Mouse (Mus musculus) stomach, embryonic 14.5 days (tissue): ENCODE measurements around the gene Ndrg3. TPM values are rescaled to one million over a fixed set of nuclear protein-coding genes. Genes with fewer than 3 reads are reported as not detected.

ENCODE experiments used
- ATAC-seq: fragments of 200-750 bp; cut with Nextera tagmentation; 2 replicates; pipeline ENCODE4 v1.8.0; 2017; ENCODE audit warnings: low read depth, moderate TSS enrichment; ENCODE audit not compliant: insufficient number of reproducible peaks, insufficient read depth, low FRiP score
- H3K27ac ChIP-seq: fragments of 300-500 bp; sonication (generic); 2 replicates; pipeline ENCODE4 v1.5.1; 2014; ENCODE audit warnings: mild to moderate bottlenecking, low read length, moderate library complexity, mixed read lengths
- H3K27me3 ChIP-seq: fragments of 300-500 bp; sonication (generic); 2 replicates; pipeline ENCODE4 v1.6.1; 2014; ENCODE audit warnings: low read length, control low read depth, mixed read lengths; ENCODE audit not compliant: control insufficient read depth, insufficient read depth
- H3K36me3 ChIP-seq: fragments of 300-500 bp; sonication (generic); 2 replicates; pipeline ENCODE4 v1.6.1; 2014; ENCODE audit warnings: mild to moderate bottlenecking, control low read depth, low read length, moderate library complexity, mixed read lengths; ENCODE audit not compliant: control insufficient read depth, insufficient read depth
- H3K4me1 ChIP-seq: fragments of 300-500 bp; sonication (generic); 2 replicates; pipeline ENCODE4 v1.6.1; 2014; ENCODE audit warnings: low read length, control low read depth, mixed read lengths; ENCODE audit not compliant: control insufficient read depth, insufficient read depth
- H3K4me2 ChIP-seq: fragments of 300-500 bp; sonication (generic); replicated peaks from 2 replicates; pipeline ENCODE4 v1.6.1; 2014; ENCODE audit warnings: low read depth, low read length, control low read depth
- H3K4me3 ChIP-seq: fragments of 300-500 bp; sonication (generic); 2 replicates; pipeline ENCODE4 v1.5.1; 2014; ENCODE audit warnings: low read depth, low read length, control low read depth
- H3K9ac ChIP-seq: fragments of 300-500 bp; sonication (generic); replicated peaks from 2 replicates; pipeline ENCODE4 v1.6.1; 2014; ENCODE audit warnings: low read depth, mild to moderate bottlenecking, control low read depth, low read length, moderate library complexity, mixed read lengths
- H3K9me3 ChIP-seq: fragments of 300-500 bp; sonication (generic); 2 replicates; pipeline ENCODE4 v1.6.1; 2016; ENCODE audit warnings: low read depth, low read length, control low read depth; ENCODE audit not compliant: control insufficient read depth
- WGBS: fragments of 180-500 bp; shearing (Covaris S2); extraction: QIAGEN DNeasy Blood & Tissue Kit; methylation state at CpG from one replicate; pipeline ENCODE4 v1.1.7; 2014; 5-methylcytosine and 5-hydroxymethylcytosine counted together
- polyA plus RNA-seq: library from polyadenylated mRNA; unstranded; fragments of >200 nt; fragmentation: Nextera tagmentation; extraction: Ambion mirVana; gene quantifications from 2 replicates; pipeline ENCODE4 v1.2.1, GENCODE M21; 2014

The Ndrg3 gene
- polyA plus RNA-seq, 1 experiment from 2014 or later: 44.4 TPM

DNA sequence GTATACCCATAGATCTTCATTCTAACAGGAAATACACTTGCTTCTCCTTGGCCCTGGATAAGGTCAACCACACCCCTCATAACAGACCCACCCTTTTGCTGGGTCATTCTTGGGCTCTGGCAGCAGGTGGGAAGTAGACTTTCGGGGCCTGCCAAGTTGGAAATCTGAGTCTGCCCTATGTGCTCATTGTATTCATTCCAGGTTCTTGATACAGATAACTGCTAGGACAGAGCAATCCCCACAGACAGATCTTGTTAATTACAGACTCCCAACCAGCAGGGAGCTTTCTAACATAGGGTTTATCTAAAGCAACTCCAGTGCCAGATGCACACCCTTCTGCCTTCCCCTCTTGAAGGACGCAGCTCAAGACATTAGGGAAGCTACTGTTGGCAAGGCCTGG, 9.0 kb downstream of the Ndrg3 start:
- ATAC-seq: no peak
- H3K27me3 ChIP-seq: no peaks in the 10 kb centered on the region

DNA sequence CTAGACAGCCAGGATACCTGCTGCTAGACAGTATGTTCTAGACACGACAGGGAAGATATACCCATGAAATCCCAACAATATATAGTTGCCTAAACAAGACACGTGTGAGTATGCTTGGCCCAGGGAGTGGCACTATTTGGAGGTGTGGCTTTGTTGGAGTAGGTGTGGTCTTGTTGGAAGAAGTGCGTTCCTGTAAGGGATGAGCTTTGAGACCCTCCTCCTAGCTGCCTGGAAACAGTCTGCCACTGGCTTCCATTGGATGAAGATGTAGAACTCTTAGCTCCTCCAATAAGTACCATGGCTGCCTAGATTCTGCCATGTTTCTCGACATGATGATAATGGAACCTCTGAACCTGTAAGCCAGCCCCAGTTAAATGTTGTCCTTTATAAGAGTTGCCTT, 10.6 kb downstream of the Ndrg3 start:
- Histone ChIP-seq H3K27ac (no peak overlapping the region), H3K9ac (no peak overlapping the region), H3K27me3 (no peaks in the 10 kb centered on the region), H3K36me3 (no peaks in the 10 kb centered on the region), H3K4me3 (no peak overlapping the region), H3K4me2 (no peak overlapping the region), H3K4me1 (peaks cover 5% of the 10 kb centered on the region; the same call in 1 of the 2 replicates), H3K9me3 (no peaks in the 10 kb centered on the region)
- ATAC-seq: no peak
- 75% methylated on average over 4 of the region's 4 CpGs for WGBS

More for the DNA sequence above, 9.0 kb downstream of the Ndrg3 start:
- no peak overlapping the region for H3K9ac ChIP-seq
- no peaks in the 10 kb centered on the region for H3K36me3 ChIP-seq
- no peak overlapping the region for H3K4me3 ChIP-seq
- H3K9me3 ChIP-seq: no peaks in the 10 kb centered on the region
- peaks cover 5% of the 10 kb centered on the region; the same call in 1 of the 2 replicates for H3K4me1 ChIP-seq
- no peak overlapping the region for H3K27ac ChIP-seq
- H3K4me2 ChIP-seq: no peak overlapping the region
- 66% methylated on average over 2 of the region's 2 CpGs for WGBS

DNA sequence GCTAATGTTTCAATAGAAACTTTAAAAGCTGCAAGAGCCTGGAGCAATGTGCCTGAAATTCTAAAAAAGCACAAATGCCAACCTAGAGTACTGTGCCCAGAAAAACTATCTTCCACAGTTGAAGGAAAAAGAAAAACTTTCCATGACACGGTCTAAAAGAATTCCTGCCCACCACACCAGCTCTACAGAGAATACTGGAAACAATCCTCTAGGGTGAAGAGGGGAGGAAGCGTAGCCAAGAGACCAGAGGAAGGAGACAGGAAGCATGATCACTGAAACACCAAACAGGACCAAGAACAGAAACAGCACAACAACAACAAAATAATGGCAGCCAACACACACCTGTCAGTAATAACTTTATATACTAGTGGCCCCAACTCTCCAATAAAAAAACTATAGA, 11.8 kb downstream of the Ndrg3 start:
- Histone ChIP-seq H3K4me1 (peaks cover 5% of the 10 kb centered on the region; the same call in 1 of the 2 replicates), H3K36me3 (no peaks in the 10 kb centered on the region), H3K27me3 (no peaks in the 10 kb centered on the region), H3K9ac (no peak overlapping the region), H3K27ac (no peak overlapping the region), H3K9me3 (no peaks in the 10 kb centered on the region), H3K4me3 (no peak overlapping the region), H3K4me2 (no peak overlapping the region)
- WGBS: 79% methylated on average over 2 of the region's 2 CpGs
- ATAC-seq: no peak

DNA sequence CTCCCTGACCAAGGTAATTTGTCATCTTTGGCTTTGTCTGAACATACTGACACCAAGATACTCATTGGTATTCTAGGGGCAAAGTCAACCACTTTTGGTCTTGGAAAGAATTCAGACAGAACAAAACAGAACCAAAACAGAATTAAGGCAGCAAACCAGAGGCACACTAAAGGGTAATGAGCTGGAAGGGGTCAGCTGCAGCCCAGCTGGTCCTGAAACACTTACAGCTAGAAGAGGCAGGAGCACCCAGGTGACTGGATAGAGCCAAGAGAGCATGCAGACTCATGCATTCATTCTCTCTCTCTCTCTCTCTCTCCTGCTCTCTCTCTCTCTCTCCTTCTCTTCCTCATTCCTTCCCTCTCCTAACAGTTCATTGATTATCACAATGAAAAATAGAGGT, 15.1 kb downstream of the Ndrg3 start:
- no peaks in the 10 kb centered on the region for H3K27me3 ChIP-seq
- H3K9me3 ChIP-seq: no peaks in the 10 kb centered on the region
- H3K9ac ChIP-seq: no peak overlapping the region
- no peaks in the 10 kb centered on the region for H3K36me3 ChIP-seq
- H3K4me3 ChIP-seq: no peak overlapping the region
- H3K4me2 ChIP-seq: no peak overlapping the region
- ATAC-seq: no peak
- no peak overlapping the region for H3K27ac ChIP-seq
- H3K4me1 ChIP-seq: 0 out of 2 replicates have a peak, but pooled peaks cover 3% of the 10 kb centered on the region

DNA sequence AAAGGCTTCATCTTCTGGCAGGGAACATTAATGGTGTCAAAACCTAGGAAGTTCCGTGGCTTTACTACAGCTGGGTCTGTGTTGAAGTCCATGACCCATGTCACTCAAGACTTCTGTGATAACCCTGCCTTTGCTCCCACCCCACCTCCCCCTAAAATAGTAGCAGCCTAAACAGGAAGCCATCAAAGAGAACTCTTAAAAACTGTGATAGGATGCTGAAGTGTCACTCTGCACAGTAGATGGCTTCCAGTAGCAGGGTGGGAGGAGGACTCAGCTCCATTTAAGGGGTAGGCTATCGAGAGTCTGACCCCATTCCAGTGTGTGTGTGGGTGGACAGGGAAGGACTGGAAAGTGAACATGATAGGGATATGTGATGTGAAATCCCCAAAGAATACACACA, 16.9 kb downstream of the Ndrg3 start:
- 47% methylated on average over 2 of the region's 2 CpGs for WGBS
- H3K9me3 ChIP-seq: no peaks in the 10 kb centered on the region
- H3K4me3 ChIP-seq: no peak overlapping the region
- no peaks in the 10 kb centered on the region for H3K36me3 ChIP-seq
- 0 out of 2 replicates have a peak, but pooled peaks cover 3% of the 10 kb centered on the region for H3K4me1 ChIP-seq
- H3K27ac ChIP-seq: no peak overlapping the region
- no peak overlapping the region for H3K4me2 ChIP-seq
- no peak for ATAC-seq
- H3K9ac ChIP-seq: no peak overlapping the region
- no peaks in the 10 kb centered on the region for H3K27me3 ChIP-seq

DNA sequence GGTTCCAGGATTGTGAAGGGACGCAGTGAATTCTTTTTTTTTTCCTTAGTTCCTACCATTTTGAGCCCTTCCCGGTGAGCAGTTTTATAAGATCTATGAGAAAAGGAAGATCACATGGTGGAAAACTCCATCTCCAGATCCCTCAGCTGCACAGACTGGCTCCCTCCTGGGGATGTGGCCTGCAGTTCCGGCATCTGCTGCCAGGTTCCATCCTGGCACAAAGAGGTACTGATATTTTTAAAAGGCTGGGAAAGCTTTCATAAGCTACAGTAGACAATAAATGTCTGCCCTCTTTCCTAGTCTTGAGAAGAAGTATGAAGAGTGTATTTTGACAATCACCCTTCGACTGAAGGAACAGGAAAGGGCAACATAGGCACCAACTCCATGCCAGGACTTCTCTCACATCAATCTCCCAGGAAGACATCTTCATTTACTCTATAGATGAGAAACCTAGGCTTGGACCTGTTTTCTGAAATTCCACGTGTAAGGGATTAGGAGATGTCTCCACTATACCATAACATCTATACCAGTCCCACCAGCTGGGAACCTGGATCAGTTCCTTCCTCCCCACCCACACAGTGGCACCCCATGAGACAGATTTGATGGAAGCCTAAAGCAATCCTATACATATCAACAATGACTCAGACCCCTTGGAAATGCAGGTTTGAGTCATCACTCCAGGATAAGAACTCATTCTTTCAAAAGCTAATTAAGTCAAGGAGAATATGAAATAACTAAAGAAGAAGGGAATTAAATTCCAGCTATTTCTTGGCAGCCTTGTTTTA, 18.3 kb downstream of the Ndrg3 start:
- ATAC-seq: no peak
- Histone ChIP-seq H3K27me3 (no peaks in the 10 kb centered on the region), H3K4me1 (0 out of 2 replicates have a peak, but pooled peaks cover 3% of the 10 kb centered on the region), H3K9me3 (no peaks in the 10 kb centered on the region), H3K4me3 (no peak overlapping the region), H3K27ac (no peak overlapping the region), H3K9ac (no peak overlapping the region), H3K36me3 (no peaks in the 10 kb centered on the region; the same call in none of the 2 replicates), H3K4me2 (no peak overlapping the region)
- 83% methylated on average over 5 of the region's 5 CpGs for WGBS

DNA sequence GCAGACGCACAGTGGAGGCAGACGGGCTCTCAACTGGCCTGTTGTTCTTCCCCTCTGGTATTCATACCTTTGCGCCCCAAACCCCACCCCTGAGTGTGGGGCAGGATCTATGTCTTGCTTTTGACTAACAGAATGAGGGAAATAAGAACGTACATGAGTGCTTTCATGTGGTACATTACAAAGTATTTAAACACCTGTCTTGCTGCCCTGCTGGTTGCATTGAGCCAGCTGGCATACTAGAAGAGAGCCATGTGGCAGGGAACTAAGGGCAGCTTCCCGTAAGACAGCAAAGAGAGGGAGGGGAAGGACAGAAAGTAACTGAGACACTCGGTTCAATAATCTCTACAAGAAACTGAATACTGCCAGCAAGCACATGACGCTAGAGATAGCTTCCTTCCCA, 21.6 kb downstream of the Ndrg3 start:
- WGBS: 71% methylated on average over 7 of the region's 7 CpGs
- no peak for ATAC-seq
- Histone ChIP-seq H3K36me3 (no peaks in the 10 kb centered on the region; the same call in none of the 2 replicates), H3K4me2 (no peak overlapping the region), H3K9ac (no peak overlapping the region), H3K27ac (no peak overlapping the region), H3K4me3 (no peak overlapping the region), H3K9me3 (no peaks in the 10 kb centered on the region), H3K4me1 (0 out of 2 replicates have a peak, but pooled peaks cover 3% of the 10 kb centered on the region), H3K27me3 (no peaks in the 10 kb centered on the region)

DNA sequence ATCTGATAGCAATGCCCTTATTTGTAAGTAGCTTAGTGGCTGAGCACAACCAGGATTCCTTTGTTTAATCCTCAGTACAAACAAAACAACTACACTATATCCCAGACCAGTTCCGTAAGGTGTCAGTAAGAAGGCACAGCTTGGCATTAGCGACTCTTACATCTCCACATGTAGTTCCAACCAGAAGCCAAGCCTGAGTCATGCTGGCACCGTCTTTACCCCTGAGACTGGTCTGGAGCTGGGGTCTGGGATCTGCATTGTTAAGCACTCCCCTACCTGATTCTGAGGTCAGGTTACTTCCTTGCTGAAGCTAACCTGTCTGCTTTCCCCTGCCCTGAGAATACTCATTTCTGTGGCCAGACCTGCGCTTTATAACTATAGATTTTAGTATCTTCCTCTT, 23.4 kb downstream of the Ndrg3 start:
- Histone ChIP-seq H3K27me3 (no peaks in the 10 kb centered on the region), H3K4me2 (no peak overlapping the region), H3K9me3 (no peaks in the 10 kb centered on the region), H3K36me3 (no peaks in the 10 kb centered on the region; the same call in none of the 2 replicates), H3K4me1 (no peaks in the 10 kb centered on the region), H3K4me3 (no peak overlapping the region), H3K9ac (no peak overlapping the region), H3K27ac (no peak overlapping the region)
- ATAC-seq: no peak
- 76% methylated on average over 4 of the region's 4 CpGs for WGBS
